Mouse (Mus musculus) layer of hippocampus, adult 9-10 months (tissue): Measurements from ENCODE around the gene Fgd3.

Experiments
- DNase-seq: peaks from one replicate; pipeline ENCODE4 v3.0.0; 2022; ENCODE audit warnings: low spot score

The Fgd3 gene

GRCm38 (mm10) chr13:49320040-49320439 is at the start of gene Fgd3:
Gene Fgd3, minus strand, starts transcription at chr13:49320311.
- no peak for DNase-seq

- DNase-seq = no peak
These were observed 49.3 kb upstream of the Fgd3 start for GRCm38 (mm10) chr13:49369404-49369803.

GRCm38 (mm10) chr13:49367657-49368440 is 47.7 kb upstream of the Fgd3 start:
- DNase-seq = no peak

GRCm38 (mm10) chr13:49364716-49365115 is 44.6 kb upstream of the Fgd3 start:
- DNase-seq = no peak

GRCm38 (mm10) chr13:49362804-49363203 is 42.7 kb upstream of the Fgd3 start:
- no peak for DNase-seq

- no peak for DNase-seq
These were observed 42.3 kb upstream of the Fgd3 start for GRCm38 (mm10) chr13:49362364-49362763.

- DNase-seq = no peak
These were observed 40.8 kb upstream of the Fgd3 start for GRCm38 (mm10) chr13:49360906-49361406.

GRCm38 (mm10) chr13:49358184-49358583 is 38.1 kb upstream of the Fgd3 start:
- DNase-seq = no peak

DNA sequence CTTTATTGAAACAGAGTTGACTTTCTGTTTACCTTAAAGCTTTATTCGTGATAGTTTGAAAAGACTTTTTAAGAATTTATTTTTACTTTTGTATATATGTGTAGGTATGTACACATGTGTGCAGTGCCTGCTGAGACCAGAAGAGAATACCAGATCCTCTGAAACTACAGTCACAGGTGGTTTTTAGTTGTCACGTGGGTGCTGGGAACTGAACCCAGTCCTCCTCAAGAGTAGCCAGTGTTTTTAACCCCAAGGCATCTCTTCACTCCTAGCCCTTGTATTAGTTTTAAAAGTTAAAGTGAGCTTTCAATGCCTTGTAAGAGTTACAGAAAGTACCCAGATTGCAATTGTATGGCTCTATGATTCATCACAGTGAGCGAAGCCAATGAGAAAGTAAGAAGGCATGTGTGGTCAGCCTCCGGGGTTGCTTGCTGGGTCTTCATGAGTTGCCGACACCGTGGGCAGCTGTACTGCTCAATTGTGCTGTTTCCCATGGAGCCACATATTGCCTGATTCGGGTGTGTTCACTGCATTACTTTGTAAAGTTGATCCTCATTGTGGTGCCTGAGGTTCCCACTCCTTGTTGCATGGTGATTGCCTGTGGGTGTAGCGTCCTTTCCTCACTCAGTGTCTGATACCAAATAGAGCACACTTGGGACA is 37.4 kb upstream of the Fgd3 start:
- DNase-seq = no peak

DNA sequence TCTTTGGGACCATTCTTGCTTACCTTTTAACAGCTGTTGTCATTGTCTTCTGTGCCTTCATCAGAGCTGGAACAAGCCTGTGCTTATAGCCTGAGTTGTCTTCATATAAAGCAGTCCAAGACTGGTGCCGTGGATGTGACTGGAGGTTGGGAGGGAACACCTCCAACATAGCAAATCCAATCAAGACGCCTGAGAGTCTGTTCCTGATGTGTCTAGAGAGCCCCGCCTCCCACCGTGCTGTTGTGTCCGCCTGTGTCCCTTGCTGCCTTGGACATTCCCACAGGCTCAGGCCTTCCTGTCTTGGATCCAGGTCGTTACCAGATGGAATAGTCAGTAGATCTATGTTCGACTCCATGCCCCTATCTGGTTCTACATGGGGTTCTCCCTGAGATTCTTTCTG is 36.0 kb upstream of the Fgd3 start:
- no peak for DNase-seq

- DNase-seq = no peak
These were observed 35.5 kb upstream of the Fgd3 start for GRCm38 (mm10) chr13:49355461-49356061.

- DNase-seq = no peak
These were observed 33.9 kb upstream of the Fgd3 start for GRCm38 (mm10) chr13:49353991-49354507.

DNA sequence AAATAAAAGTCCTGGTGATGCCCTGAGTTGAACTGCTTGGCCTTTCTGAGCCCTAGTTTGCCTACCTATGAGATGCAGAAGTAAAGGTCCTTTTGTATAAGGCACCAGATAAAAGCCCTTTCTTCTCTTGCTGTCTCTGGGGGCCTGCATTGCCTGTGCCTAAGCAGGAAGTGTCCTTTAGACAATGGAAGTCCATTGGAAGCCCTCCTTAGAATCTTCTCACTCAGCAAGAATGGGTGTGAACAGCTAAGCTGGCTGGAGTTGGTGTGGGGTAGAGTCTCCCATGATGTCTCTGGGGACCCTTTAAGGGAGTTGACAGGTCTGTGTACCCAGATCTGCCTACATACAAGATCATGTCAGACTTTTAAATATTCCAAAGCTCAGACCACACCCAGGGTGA is 33.3 kb upstream of the Fgd3 start:
- DNase-seq = no peak

DNA sequence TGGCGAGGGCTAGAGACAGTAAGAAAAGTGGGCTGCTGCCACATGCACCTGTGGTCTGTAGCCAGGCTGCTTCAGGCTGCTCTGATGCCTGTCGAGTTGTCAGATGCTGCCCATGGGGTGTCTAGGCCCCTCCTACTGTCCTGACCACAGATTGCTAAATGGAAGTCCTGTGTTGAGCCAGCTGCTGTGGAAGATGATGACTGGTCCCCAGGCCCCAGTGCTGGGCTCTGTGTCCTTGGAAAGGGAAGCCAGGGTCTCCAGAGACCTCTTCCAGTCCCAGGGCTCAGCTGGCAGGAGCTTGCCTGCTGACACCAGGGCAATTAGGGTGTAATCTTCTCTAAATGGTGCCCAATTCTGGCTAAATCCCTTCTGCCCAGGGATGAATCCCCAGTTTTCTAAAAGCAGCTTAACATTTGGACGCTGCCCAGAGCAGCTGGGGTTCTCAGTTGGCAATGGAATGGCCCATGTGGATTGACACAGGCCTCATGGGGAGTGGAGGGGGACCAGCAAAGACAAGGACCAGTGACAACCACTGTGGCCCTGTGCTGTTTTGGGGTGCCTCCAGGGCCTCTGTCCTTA is 32.6 kb upstream of the Fgd3 start:
- no peak for DNase-seq

DNA sequence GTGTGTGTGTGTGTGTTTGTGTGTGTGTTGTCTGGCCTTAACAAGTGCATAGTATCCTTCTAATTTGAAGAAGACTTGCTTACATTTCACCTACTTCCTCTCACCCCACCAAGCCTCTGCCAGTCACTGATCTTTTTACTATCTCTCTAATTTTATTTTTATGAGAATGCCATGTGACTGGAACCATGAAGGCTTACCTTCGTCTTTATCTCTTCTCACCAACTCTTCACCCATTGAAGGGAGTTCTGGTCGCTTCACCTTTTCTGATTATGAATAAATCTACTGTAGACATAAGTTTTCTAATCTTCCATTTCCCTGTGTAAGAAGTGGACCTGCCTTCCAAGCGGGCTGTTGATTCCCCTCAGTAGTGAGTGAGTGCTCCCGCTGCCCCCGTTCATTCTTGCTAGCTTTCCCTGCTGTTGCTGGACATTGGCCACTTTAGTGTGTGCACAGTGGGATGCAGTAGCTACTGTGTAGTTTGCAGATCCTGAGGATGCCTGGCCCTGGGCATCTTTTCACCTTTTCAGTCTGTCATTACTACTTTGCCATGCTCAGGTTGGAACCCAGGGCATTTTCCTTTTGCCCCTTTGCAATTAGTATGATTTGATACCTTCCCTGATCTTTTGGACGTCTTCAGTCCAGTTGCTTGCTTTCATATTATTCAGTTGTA is 29.9 kb upstream of the Fgd3 start:
- DNase-seq = no peak

GRCm38 (mm10) chr13:49349335-49349734 is 29.2 kb upstream of the Fgd3 start:
- no peak for DNase-seq

DNA sequence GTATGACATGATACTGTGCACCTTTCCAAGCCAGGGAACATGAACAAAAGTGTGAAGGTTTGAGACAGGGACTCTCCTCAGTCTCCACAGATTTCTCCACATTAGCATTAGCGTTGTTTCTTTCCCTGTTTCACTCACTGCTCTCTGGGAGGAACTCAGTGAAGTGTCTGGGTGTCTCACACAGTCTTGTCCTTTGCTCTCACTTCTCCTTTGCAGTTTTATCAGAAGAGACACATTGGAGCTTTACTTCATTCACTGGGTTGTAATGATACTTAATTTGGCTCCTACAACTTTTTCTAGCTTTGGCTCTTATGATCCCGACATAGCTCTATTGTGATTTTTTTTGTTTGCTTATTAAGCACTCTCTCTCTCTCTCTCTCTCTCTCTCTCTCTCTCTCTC is 28.4 kb upstream of the Fgd3 start:
- DNase-seq = no peak

GRCm38 (mm10) chr13:49345476-49345875 is 25.4 kb upstream of the Fgd3 start:
- no peak for DNase-seq

DNA sequence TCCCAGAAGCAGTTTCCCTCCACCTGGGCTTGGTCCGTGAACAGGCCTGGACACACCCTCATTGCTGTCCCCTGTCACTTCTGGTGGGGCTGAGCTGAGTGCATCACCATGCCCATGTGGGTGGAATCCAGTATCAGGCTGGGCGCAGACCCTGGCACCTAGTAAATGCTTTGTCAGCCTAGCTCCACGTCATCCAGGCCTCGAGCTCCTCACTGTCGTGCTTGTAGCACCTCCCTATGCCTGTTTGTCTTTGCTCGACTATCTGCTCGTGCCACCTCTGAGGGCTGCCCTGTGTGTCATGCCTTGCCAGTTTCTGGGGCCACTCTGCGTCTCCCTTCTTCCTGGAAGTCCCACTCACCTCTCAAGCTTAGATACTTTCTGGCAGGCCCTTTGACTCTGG is 24.5 kb upstream of the Fgd3 start:
- no peak for DNase-seq

DNA sequence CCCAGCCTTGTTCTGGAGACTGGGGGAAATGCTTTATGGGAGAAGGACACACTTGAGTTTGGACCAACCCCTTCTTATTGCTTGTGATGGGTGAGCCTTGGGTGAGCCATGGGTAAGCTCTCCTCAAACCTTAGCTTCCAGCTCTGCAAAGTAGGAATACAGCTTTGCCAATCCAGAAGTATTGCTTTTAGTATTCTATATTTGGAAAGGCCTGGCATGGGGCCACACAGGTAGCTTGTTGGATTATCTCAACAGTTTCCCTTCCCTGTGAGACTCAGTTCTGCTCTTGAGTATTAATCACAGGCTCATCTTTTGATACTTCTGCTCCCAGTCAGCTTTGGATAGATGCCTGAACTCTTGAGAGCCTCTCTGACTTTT is 22.6 kb upstream of the Fgd3 start:
- DNase-seq = no peak

- no peak for DNase-seq
These were observed 22.0 kb upstream of the Fgd3 start for GRCm38 (mm10) chr13:49341831-49342722.
